Mouse (Mus musculus): ENCODE measurements at regions not wholly inside any gene's neighbourhood (a gene's known extent, or its start where the extent isn't known, plus 50 kb on each side); places are given as distances from the start of the nearest gene placed in this dataset.
"Not testable (repeated sequence)": the region's sequence is repeated elsewhere in the genome, so short reads cannot be mapped to it uniquely, and the experiment has no call there.

DNA sequence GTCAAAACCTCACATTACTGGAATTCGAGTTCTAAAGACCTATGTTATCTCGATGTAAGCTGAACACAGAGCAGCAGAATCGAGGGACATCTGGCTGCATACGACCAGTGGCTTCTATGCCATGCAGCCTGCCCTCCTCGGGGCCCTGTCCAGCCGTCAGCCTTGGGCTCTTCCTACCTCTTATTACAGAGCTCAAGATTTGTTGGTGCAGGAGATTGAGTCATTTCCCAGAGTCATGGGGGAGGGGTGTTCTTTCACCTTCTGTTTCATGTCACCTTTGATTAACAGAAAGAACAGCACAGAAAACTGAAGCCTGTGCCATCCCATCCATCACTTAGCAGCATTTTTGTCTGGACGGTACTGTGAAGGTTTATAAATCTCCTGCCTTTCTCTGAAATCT is 52.1 kb downstream of the Sst start:
- no peak for DNase-seq (ENCODE audit: low spot score in 2 of 2)
- intact Hi-C loops (cut with DNase I): no loop called here

DNA sequence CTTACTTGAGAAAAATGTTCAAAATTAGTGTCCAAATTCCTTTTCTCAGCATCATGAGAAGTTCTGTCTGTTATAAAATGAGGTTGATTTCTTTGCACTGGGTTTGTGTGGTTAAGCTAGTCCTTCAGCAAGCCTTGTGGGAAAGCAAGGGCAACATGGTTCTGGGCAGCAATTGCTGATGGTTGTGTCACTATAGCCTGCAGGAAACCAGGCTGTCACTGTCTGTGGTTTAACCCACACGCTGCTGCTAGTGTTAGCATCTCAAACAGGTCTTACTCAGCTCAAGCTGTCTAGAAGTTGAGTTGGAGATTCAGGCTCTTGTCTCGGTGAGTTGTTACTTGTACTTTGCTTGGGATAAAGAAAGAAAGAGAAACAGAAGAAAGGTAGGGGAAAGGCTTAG is 52.6 kb downstream of the Sst start:
- intact Hi-C loops (cut with DNase I): no loop called here
- no peak for DNase-seq (ENCODE audit: low spot score in 2 of 2)

- DNase-seq (ENCODE audit: low spot score in 2 of 2): no peak
- intact Hi-C loops (cut with DNase I): no loop called here
Observed at GRCm38 (mm10) chr16:23834991-23835390, 55.8 kb downstream of the Sst start.

- intact Hi-C loops (cut with DNase I): no loop called here
- DNase-seq (ENCODE audit: low spot score in 2 of 2): no peak
Observed at GRCm38 (mm10) chr16:23833603-23834002, 57.2 kb downstream of the Sst start.

GRCm38 (mm10) chr16:23833042-23833423 is 57.7 kb downstream of the Sst start:
- no peak for DNase-seq (ENCODE audit: low spot score in 2 of 2)
- intact Hi-C loops (cut with DNase I): no loop called here

GRCm38 (mm10) chr16:23832393-23833041 is 58.2 kb downstream of the Sst start:
- DNase-seq (ENCODE audit: low spot score in 2 of 2): no peak
- intact Hi-C loops (cut with DNase I): no loop called here

DNA sequence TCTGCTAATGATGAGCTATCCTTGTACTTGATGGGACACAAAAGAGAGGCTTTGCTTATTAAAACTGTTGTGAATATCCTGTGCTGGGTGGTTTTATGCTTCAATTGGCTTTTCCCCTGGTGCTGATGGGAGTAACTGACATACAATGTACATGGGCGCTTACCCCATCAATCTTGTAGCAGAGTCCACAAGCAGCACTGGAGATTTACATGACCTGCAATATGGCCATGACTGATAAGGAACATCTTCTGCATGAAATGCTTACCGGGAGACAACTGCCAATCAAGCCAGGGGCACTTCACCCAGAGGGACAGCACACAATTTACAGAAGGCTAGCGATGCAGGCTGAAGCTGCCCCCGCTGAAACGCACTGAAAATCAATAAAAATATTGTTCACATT is 65.1 kb downstream of the Sst start:
- DNase-seq (ENCODE audit: low spot score in 2 of 2): no peak
- intact Hi-C loops (cut with DNase I): no loop called here

DNA sequence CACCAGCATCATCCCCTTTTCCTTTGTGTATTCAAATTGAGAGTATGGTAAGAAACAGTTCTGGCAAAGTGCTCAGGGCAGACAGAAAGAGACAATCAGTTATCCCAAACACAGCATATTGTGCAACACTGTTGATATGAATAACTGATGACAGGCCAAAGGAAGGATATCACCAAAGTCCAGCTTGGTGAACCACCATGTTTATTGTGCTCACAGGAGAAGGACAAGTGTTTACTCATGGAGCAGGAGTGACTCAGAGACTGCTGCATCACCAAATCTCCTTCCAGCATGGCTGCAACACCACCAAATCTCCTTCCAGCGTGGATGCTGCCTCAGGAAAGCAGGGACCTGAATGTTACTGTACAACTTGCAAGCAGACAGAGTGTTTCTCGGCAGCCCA is 105.5 kb downstream of the Sst start:
- no peak for DNase-seq (ENCODE audit: low spot score in 2 of 2)
- intact Hi-C loops (cut with DNase I): no loop called here

- intact Hi-C loops (cut with DNase I): no loop called here
- no peak for DNase-seq (ENCODE audit: low spot score in 2 of 2)
Observed at GRCm38 (mm10) chr16:23784021-23784897, 106.5 kb downstream of the Sst start.

- DNase-seq (ENCODE audit: low spot score in 2 of 2): no peak
- intact Hi-C loops (cut with DNase I): no loop called here
Observed at GRCm38 (mm10) chr16:23780440-23781231, 110.1 kb downstream of the Sst start.

- DNase-seq (ENCODE audit: low spot score in 2 of 2): no peak
- intact Hi-C loops (cut with DNase I): no loop called here
Observed at GRCm38 (mm10) chr16:23777894-23778293, 112.9 kb downstream of the Sst start.

GRCm38 (mm10) chr16:23777041-23777440 is 113.7 kb downstream of the Sst start:
- no peak for DNase-seq (ENCODE audit: low spot score in 2 of 2)
- intact Hi-C loops (cut with DNase I): no loop called here

DNA sequence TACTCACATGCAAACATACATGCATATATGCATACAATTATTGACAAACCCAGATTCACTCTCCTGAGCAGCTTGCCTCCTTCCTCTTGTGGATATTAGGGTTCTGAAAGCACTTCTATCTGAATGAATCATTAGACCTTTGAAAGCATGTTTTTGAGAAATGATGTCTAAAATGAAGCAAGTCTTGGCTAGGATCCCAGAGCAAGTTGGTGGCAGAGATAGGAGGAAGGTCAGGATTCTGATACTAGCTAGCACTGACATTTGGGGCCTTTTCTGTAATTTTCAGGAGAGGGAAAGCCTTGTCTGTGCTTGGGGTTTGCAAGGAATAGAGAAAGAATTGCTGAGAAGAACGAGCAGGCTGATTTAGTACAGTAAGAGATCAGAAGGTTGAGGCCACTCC is 114.3 kb downstream of the Sst start:
- intact Hi-C loops (cut with DNase I): no loop called here
- no peak for DNase-seq (ENCODE audit: low spot score in 2 of 2)

- intact Hi-C loops (cut with DNase I): no loop called here
- peak in 1 of 2 experiments; percentile 8 for DNase-seq (ENCODE audit: low spot score in 2 of 2)
Observed at GRCm38 (mm10) chr16:23758136-23758812, 132.5 kb downstream of the Sst start.

GRCm38 (mm10) chr16:23737026-23737425 is 153.7 kb downstream of the Sst start:
- intact Hi-C loops (cut with DNase I): no loop called here
- DNase-seq (ENCODE audit: low spot score in 2 of 2): no peak

DNA sequence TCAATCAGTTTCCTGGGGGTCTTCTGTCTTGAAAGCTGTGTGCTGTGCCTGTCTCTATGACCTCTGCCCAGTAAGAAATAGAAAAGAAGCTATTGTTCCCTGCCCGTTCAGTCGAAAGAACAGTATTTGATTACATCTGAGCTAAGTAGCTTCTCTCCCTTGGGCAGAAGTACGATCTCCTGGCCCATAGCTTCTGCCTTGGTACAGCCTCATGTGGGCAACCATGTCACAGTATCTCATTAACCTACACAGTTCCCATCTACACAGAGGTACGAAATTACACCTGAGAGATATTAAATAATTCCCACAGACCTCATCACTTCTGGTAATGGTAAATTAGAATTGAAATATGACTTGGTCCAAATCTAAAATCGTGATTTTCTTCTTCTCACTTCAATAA is 155.0 kb downstream of the Sst start:
- DNase-seq (ENCODE audit: low spot score in 2 of 2): no peak

GRCm38 (mm10) chr16:23726562-23726961 is 164.2 kb downstream of the Sst start:
- no peak for DNase-seq (ENCODE audit: low spot score in 2 of 2)
- intact Hi-C loops (cut with DNase I): no loop called here

More for the DNA sequence above, 155.0 kb downstream of the Sst start:
- intact Hi-C loops (cut with DNase I): no loop called here

- intact Hi-C loops (cut with DNase I): loop anchor here (5.0 kb wide), 2 partner anchors 169 to 176 kb away; no protein-coding TSS in a partner anchor
- no peak for DNase-seq (ENCODE audit: low spot score in 2 of 2)
Observed at GRCm38 (mm10) chr16:23721745-23722144, 169.0 kb downstream of the Sst start.

DNA sequence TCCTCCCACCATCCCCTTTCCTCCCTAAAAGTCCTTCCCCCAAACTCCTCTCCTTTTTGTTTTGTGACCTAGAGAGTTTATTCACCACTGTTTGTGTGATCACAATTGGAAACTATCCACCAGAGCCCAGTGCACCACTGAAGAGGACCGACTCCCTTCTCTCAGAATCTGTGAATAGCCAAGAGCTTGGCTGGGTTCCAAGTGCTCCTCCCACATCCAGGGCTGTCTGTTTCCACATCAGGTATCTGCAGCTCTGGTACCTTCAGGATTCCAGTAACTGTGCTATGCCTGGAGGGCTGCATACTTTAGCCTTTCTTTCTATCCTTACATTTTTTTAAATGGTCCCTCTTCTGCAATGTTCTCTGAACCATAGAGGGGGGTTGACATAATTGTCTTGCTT is 180.5 kb upstream of the Masp1 start:
- intact Hi-C loops (cut with DNase I): no loop called here
- DNase-seq (ENCODE audit: low spot score in 2 of 2): no peak

DNA sequence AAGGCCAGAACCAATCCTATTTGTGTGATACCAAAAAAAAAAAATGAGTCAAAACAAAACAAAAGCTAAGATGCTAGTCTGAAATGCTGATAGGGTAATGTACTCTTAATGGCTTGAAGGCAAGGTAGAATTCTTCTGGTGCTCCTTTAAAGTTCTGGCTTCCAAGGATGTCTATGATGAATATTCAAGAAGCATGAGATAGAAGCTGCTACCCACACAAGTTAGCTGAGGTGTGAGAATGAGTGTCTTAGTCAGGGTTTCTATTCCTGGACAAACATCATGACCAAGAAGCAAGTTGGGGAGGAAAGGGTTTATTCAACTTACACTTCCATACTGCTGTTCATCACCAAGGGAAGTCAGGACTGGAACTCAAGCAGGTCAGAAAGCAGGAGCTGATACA is 173.6 kb upstream of the Masp1 start:
- peak in 1 of 2 experiments; percentile 81 for DNase-seq (ENCODE audit: low spot score in 2 of 2)
- intact Hi-C loops (cut with DNase I): not testable (repeated sequence)

All from left cerebral cortex, postnatal 25 days (tissue).